Mouse (Mus musculus): ENCODE measurements around the gene Ntng1.
A peak's percentile ranks its signal among the peaks of the same experiment; 100 is the strongest.
"Not testable (repeated sequence)": the region's sequence is repeated elsewhere in the genome, so short reads cannot be mapped to it uniquely, and the experiment has no call there.

The Ntng1 gene

DNA sequence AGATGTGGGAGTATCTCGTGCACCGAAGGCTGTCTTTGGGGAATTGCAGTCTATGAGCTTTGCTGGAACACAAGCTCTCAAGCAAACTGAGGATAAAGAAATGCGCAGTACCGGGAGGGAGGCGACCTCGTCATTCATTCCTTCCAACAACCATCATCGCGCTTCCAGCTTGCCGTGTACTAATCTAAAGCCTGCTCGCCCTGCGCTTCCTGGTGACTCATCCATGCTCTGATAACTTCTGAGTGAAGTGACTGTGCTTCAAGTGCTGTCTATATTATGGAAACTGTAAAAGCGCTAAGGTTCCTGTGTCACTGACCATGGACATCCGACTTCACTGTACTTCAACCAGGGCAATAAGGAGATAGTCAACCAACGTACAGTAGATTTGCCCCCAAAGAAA, 371.7 kb downstream of the Ntng1 start:
- no peak for DNase-seq

DNA sequence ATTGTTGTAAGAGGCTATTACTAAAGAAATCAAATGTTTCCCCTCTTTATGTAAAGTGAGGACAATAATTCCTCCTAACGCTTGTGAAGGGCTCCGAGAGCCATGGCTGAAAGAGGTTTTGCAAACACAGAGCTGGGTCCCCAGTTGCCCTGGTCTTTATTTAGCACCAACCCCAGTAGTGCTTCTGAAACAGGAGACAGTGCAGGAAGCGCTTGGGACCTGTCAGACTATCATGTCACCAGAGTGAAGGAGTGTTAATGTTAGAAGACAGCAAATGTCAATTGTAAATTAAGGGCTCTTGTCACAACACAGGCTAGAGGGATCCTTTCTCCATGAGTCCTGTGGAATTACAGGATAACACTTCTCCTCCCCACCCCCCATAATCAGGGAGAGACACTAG, 376.9 kb downstream of the Ntng1 start:
- no peak for DNase-seq

DNA sequence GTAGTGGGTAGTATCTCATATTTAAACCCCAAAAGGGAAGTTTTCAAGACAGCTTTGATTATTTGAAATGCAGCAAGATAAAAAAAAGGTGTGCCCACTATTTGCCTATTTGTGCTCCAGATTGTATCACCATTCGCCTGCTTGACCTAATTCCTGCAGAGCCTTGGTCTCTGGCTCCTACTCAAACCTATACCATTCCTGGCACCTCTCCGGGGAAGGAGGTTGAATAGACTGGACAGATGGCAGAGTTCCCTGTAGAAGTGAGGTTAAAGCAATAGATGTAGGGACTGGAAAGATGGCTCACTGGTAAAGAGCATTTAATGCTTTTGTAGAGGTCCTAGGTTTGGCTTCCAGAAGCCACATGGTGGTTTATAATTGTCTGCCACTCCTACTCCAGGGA, 378.2 kb downstream of the Ntng1 start:
- DNase-seq, result peak; percentile 84

DNA sequence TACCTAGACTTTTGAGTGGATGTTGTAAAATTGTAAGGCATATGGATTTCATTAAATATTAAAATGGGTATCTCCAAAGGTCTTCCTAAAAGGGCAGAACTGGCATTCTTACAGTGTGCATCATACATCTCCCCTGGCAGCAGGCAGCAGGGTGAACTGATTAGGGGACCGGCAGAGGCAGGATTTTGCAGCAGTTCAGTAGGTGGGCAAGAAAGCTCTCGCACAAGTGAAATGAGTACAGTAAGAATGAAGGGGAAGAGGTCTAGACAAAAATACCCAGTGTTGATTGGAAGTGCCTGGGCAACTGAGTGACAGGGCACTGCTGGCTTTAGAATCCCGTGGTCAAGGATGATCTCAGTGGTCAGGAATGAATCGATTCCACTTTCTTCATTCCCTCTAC, 378.7 kb downstream of the Ntng1 start:
- no peak for DNase-seq

DNA sequence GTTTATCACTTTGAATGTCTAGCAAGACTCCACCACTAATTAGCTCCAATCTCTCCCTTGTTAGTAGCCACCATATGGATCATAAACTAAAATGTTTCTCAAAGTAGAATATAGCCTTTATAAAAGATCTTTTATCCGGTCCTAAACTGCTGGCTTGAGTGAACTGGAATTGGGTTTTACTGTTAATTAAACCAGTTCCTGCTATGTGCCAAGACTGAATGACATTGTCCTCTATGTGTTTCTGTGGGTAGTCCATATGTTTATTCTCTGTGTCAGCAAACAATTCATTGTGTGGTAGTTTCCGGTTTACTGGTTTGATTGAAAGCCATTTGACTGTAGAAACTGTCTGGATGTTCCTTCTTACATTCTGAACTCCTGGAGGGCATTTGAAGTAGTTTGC, 387.4 kb downstream of the Ntng1 start:
- no peak for DNase-seq

DNA sequence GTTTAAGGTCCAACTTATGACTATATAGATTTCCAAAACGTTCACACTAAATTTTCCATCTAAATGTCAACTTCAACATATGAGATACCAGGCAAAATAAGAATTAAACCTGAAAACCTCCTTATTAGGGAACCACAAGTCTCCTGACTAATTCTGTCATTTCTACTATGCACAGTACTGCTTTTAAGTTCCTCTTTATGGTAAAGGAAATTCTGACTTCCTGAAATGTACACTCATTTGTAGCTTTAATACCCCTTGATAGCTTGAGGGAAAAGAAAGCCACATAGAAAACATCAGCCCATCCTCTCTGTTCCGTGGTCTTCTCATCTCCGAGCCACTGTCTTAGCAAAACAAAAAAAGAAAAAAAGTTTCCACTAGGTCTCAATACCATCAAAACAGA, 396.2 kb downstream of the Ntng1 start:
- not testable (repeated sequence) for DNase-seq

DNA sequence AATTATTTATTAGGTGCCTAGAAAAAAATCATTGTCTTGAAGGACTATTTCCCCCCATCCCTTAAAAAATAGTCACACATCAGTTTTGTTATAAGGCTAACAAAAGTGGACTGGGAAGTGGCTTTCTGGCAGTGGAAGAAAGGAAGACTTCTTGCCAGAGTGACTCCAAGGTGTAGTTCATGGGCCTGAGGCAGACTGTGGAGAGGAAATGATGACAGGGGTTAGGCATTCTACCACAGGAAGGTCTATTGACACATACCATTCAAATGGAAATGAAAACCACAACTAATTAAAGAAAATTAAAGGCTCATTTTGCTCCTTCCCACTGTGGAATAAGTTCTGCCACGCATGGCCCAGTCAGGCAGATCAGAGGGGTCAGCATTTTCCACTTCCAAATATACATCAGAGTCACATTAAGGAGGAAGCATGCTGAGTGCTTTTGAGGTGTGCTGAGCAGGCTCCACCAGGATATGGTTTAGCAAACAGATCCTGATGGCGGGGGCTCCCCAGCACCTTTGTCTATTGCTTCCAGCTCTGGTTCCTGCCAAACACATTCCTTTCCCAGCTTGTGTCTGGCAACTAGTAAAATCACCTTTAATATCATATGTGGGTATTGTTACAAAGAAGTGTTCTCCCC, 403.2 kb downstream of the Ntng1 start:
- DNase-seq, result no peak

DNA sequence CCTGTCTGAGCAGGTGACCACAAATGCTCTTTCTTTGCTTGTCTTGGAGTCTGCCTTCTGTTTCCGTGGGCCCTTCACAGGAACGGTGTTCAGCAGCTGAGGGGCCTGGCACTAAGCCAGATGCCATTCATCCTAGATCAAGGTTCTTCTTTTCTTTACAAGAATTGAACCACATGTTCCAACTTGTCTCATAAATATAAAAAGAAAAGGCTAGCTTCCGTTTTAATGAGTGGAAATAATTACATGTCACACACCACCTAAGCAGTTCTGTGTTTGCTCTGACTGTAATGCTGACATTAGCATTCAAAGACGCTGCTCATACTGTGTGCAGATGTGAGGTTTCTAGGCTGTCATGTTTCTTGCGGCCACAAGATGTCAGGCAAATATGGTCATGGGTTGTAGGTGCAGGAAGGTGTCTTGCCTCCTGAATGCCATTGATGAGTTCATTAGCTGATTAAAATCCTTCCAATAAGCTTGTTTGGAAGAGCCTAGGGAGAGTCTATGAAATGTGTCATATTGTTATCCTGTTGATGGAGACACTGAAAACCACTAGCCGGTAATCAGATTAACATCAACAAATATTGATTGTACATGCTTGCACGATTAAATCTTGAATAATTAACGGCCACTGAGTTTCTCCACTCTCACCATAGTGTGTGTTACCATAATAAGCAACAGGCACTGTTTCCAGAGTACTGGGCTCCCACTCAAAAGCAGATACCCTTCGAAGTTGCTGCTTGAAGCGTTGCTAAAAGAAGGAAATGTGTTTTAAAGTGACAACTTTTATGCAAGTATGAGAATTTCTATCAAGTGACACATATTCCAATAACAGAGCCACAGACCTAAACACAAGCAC, 411.3 kb downstream of the Ntng1 start:
- DNase-seq, result peak; percentile 67

DNA sequence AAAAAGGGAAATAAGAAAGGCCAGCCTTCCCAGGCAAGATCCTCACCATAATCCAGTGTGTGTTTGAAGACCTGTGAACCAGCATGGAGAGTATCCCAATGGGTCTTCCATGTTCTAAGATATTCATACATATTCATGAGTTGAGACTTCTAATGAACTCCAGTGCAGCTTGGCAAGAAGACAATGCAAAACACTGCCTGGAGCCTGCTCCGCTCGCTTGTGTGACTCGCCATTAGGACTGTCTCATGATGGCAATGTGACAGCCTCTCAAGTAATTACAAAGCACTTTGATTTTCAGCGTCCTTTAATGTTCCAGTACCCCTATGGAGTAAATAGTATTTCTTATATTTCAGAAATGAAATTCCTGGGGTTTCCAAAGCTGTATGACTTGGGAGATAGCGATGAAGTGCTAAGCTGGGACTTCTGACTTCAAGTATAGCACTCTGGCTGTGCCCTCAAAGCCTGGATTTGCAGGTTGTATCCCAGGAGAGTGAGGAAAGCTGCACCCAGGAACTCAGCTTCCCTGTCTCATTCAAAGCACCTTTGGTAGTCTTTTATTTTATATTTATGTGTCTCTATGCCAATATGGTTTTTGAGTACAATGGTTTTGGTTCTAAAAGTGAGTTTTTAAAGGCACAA, 412.1 kb downstream of the Ntng1 start:
- no peak for DNase-seq

Measured in cerebellum, adult 9-10 months (tissue).